Mouse (Mus musculus): Measurements from ENCODE around the gene Vwf. TPM values are rescaled to one million over a fixed set of nuclear protein-coding genes. Genes with fewer than 3 reads are reported as not detected.

Vwf gene
- total and polyA plus RNA-seq, 3 experiments: 0.05 to 0.22 TPM; not detected in 1

GRCm38 (mm10) chr6:125526066-125526465 lies 20.5 kb upstream of the Vwf start:
- no peaks in the 10 kb centered on the region for H3K27me3 ChIP-seq (ENCODE audit: insufficient read depth, low read length)
- ATAC-seq (ENCODE audit: extremely low read depth, insufficient number of reproducible peaks, low FRiP score, poor library complexity, severe bottlenecking) (no peak), DNase-seq (ENCODE audit: low spot score) (no peak)
- no peak for TF ChIP-seq POLR2AphosphoS5 (IDR thresholded peaks at IDR 0.05; ENCODE audit: insufficient replicate concordance, low read depth, low read length)
- no peak for TF ChIP-seq CTCF (IDR thresholded peaks at IDR 0.05; ENCODE audit: low read depth, low read length)
- TF ChIP-seq GATA1 (IDR thresholded peaks at IDR 0.05; ENCODE audit: borderline replicate concordance, low read length): no peak
- TF ChIP-seq GATA2 (IDR thresholded peaks at IDR 0.05; ENCODE audit: borderline replicate concordance, low read depth, low read length): no peak
- no peak for TF ChIP-seq TAL1 (conservative IDR thresholded peaks at IDR 0.05; ENCODE audit: low read depth, low read length)
- H3K4me3 ChIP-seq (ENCODE audit: low read depth, low read length): no peak overlapping the region
- H3K36me3 ChIP-seq (replicated peaks): no peaks in the 10 kb centered on the region
- no peaks in the 10 kb centered on the region for H3K4me1 ChIP-seq (ENCODE audit: insufficient read depth, low read depth, low read length)
- peaks cover 67% of the 10 kb centered on the region for H3K9me3 ChIP-seq (replicated peaks)

DNA sequence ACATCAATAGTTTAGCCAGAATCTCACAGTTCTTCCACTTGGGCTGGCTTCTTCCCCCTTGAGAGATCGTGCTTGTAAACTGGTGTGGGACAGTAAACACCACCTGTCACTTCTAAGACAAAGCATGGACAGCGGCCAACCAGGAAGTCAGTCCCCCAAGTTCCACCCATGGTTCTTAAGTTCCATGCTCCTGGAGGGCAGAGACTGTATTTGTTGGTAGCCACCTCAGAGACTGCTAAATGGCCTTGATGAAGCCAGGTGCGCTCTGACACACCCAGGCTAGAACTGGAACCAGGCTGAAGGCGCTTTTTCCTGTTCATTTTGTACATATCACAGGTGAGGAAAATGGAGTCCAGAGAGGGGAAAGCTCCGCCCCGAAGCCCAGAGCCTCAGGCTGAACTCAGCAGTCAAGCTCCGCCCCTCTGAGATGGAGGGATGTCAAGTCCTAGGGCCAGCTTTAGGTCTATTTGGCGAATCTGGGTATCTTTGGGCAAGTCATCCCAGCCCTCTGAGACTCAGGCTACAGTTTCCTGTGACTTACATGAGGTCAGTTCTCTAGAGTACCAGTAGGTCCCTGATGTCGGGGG lies 17.9 kb upstream of the Vwf start:
- no peak overlapping the region for H3K4me3 ChIP-seq (ENCODE audit: low read depth, low read length)
- no peaks in the 10 kb centered on the region for H3K36me3 ChIP-seq (replicated peaks)
- no peak for ATAC-seq (ENCODE audit: extremely low read depth, insufficient number of reproducible peaks, low FRiP score, poor library complexity, severe bottlenecking)
- no peaks in the 10 kb centered on the region for H3K4me1 ChIP-seq (ENCODE audit: insufficient read depth, low read depth, low read length)
- H3K9me3 ChIP-seq (replicated peaks): peaks cover 76% of the 10 kb centered on the region
- no peak for DNase-seq (ENCODE audit: low spot score)
- no peaks in the 10 kb centered on the region for H3K27me3 ChIP-seq (ENCODE audit: insufficient read depth, low read length)
- TF ChIP-seq POLR2AphosphoS5 (IDR thresholded peaks at IDR 0.05; ENCODE audit: insufficient replicate concordance, low read depth, low read length): no peak
- no peak for TF ChIP-seq GATA1 (IDR thresholded peaks at IDR 0.05; ENCODE audit: borderline replicate concordance, low read length)
- TF ChIP-seq TAL1 (conservative IDR thresholded peaks at IDR 0.05; ENCODE audit: low read depth, low read length): no peak
- no peak for TF ChIP-seq CTCF (IDR thresholded peaks at IDR 0.05; ENCODE audit: low read depth, low read length)
- no peak for TF ChIP-seq GATA2 (IDR thresholded peaks at IDR 0.05; ENCODE audit: borderline replicate concordance, low read depth, low read length)

DNA sequence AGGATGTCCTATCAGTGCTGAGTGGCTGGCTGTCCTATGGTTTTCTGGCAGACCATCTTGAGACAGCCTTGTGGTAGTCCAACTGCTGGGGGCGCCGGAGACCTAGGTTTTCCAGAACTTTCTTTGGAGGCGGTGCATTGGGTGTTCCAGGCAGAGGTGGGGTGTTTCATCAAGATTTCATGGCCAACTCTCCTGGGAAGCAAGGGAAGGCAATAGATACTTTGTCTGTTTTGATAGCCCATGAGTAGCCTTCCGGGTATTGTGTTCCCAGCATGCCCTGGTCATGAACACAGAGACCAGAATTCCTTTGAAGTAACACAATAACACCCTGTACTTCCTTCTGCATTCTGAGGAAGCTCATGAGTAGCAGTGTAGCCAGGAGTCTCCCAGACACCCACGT lies 17.1 kb upstream of the Vwf start:
- no peaks in the 10 kb centered on the region for H3K36me3 ChIP-seq (replicated peaks)
- no peak for ATAC-seq (ENCODE audit: extremely low read depth, insufficient number of reproducible peaks, low FRiP score, poor library complexity, severe bottlenecking)
- no peak for DNase-seq (ENCODE audit: low spot score)
- TF ChIP-seq GATA2 (IDR thresholded peaks at IDR 0.05; ENCODE audit: borderline replicate concordance, low read depth, low read length) (no peak), POLR2AphosphoS5 (IDR thresholded peaks at IDR 0.05; ENCODE audit: insufficient replicate concordance, low read depth, low read length) (no peak), GATA1 (IDR thresholded peaks at IDR 0.05; ENCODE audit: borderline replicate concordance, low read length) (no peak), TAL1 (conservative IDR thresholded peaks at IDR 0.05; ENCODE audit: low read depth, low read length) (no peak)
- H3K4me3 ChIP-seq (ENCODE audit: low read depth, low read length): no peak overlapping the region
- no peaks in the 10 kb centered on the region for H3K4me1 ChIP-seq (ENCODE audit: insufficient read depth, low read depth, low read length)
- peaks cover 75% of the 10 kb centered on the region for H3K9me3 ChIP-seq (replicated peaks)
- H3K27me3 ChIP-seq (ENCODE audit: insufficient read depth, low read length): no peaks in the 10 kb centered on the region

DNA sequence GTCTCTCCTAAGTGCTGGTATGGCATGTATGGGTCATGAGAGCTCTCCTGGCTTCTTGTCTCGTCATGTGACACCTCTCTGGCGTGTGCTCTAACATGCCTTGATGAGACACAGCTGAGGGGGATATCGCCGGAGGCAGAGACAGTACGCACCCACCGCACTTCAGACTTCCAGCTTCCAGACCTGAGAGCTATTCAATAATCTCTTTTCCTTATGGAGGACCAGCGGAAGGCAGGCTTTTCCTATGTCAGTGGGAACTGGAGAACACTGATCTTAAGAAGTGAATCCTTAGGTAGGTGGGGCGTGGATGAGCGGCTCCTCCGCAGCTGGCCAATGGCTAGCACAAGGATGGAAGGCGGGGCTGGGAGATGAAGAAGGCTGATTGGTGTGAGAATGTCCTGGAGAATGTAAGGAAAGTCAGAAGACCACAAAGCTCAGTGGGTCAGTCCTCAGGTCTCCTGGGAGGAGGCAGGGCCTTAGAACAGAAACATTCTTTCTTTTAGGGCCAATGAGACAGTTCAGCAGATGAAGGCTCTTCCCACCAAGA lies 13.4 kb upstream of the Vwf start:
- Histone ChIP-seq H3K36me3 (replicated peaks) (no peaks in the 10 kb centered on the region), H3K9me3 (replicated peaks) (peaks cover 77% of the 10 kb centered on the region), H3K27me3 (ENCODE audit: insufficient read depth, low read length) (no peaks in the 10 kb centered on the region), H3K4me1 (ENCODE audit: insufficient read depth, low read depth, low read length) (no peaks in the 10 kb centered on the region), H3K4me3 (ENCODE audit: low read depth, low read length) (no peak overlapping the region)
- no peak for DNase-seq (ENCODE audit: low spot score)
- TF ChIP-seq GATA1 (IDR thresholded peaks at IDR 0.05; ENCODE audit: borderline replicate concordance, low read length) (no peak), POLR2AphosphoS5 (IDR thresholded peaks at IDR 0.05; ENCODE audit: insufficient replicate concordance, low read depth, low read length) (no peak)
- no peak for ATAC-seq (ENCODE audit: extremely low read depth, insufficient number of reproducible peaks, low FRiP score, poor library complexity, severe bottlenecking)

DNA sequence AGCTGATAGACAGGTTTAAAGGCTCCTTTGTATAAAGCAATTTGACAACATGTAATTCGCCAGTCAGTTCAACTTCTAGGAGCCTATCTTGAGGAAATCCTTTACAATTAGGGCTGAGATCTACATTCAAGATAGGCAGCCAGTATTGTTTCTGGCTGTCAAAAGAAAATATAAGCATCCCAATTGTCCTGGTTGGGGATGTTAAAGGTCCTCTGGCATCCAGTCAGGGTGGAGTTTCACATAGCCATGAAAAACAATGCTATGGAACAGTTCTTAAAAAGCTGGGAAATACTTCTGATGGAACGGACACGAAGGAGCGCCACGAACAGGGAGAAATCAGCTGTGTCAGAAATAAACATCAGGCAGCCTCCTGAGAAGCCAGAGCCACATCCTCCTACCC lies 11.6 kb upstream of the Vwf start:
- TF ChIP-seq POLR2AphosphoS5 (IDR thresholded peaks at IDR 0.05; ENCODE audit: insufficient replicate concordance, low read depth, low read length): no peak
- TF ChIP-seq CTCF (IDR thresholded peaks at IDR 0.05; ENCODE audit: low read depth, low read length): no peak
- DNase-seq (ENCODE audit: low spot score): no peak
- Histone ChIP-seq H3K36me3 (replicated peaks) (no peaks in the 10 kb centered on the region), H3K27me3 (ENCODE audit: insufficient read depth, low read length) (no peaks in the 10 kb centered on the region), H3K4me1 (ENCODE audit: insufficient read depth, low read depth, low read length) (no peaks in the 10 kb centered on the region), H3K4me3 (ENCODE audit: low read depth, low read length) (no peak overlapping the region), H3K9me3 (replicated peaks) (peaks cover 75% of the 10 kb centered on the region)
- ATAC-seq (ENCODE audit: extremely low read depth, insufficient number of reproducible peaks, low FRiP score, poor library complexity, severe bottlenecking): no peak

DNA sequence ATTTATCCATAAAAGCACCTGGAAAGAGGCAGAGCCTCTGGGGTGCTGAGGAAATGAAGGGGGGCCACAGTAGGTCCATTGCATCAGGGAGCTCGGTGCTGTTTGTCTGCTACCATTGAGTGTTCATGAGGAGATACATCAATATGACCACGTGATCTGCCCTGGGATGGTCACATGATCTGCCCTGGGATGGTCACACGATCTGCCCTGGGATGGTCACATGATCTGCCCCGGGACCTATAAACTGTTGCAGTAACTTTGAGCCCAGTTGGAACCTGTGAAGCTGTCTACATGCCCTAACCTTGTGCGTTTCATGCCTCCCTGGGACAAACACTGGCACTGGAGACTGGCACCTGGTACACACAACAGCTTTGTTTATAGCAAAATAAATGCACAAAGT lies 8.1 kb upstream of the Vwf start:
- no peak for TF ChIP-seq TAL1 (conservative IDR thresholded peaks at IDR 0.05; ENCODE audit: low read depth, low read length)
- H3K4me3 ChIP-seq (ENCODE audit: low read depth, low read length): no peak overlapping the region
- no peak for DNase-seq (ENCODE audit: low spot score)
- no peaks in the 10 kb centered on the region for H3K36me3 ChIP-seq (replicated peaks)
- no peaks in the 10 kb centered on the region for H3K4me1 ChIP-seq (ENCODE audit: insufficient read depth, low read depth, low read length)
- H3K27me3 ChIP-seq (ENCODE audit: insufficient read depth, low read length): no peaks in the 10 kb centered on the region
- peaks cover 67% of the 10 kb centered on the region for H3K9me3 ChIP-seq (replicated peaks)
- ATAC-seq (ENCODE audit: extremely low read depth, insufficient number of reproducible peaks, low FRiP score, poor library complexity, severe bottlenecking): no peak

DNA sequence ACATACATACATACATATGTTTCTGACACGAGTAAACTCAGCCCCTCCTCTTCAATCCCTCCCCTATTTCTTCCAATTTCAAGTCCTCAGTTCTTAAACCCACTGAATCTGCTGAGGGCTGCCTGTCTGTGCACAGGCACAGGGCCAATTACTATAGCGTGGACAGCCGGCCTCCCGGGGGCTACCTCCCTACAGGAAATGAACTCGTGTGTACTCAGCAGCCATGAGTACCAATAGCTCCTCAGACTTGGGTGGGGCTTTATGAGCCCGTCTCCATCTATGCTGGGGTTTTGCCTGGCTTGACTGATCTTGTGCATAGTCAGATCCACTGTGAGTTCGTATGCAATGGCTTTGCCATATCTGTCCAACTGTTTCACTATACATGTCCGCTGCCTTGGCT lies 7.2 kb upstream of the Vwf start:
- TF ChIP-seq TAL1 (conservative IDR thresholded peaks at IDR 0.05; ENCODE audit: low read depth, low read length) (no peak), GATA1 (IDR thresholded peaks at IDR 0.05; ENCODE audit: borderline replicate concordance, low read length) (no peak), CTCF (IDR thresholded peaks at IDR 0.05; ENCODE audit: low read depth, low read length) (no peak), GATA2 (IDR thresholded peaks at IDR 0.05; ENCODE audit: borderline replicate concordance, low read depth, low read length) (no peak), POLR2AphosphoS5 (IDR thresholded peaks at IDR 0.05; ENCODE audit: insufficient replicate concordance, low read depth, low read length) (no peak)
- H3K4me1 ChIP-seq (ENCODE audit: insufficient read depth, low read depth, low read length): no peaks in the 10 kb centered on the region
- ATAC-seq (ENCODE audit: extremely low read depth, insufficient number of reproducible peaks, low FRiP score, poor library complexity, severe bottlenecking): no peak

More for the DNA sequence above, 7.2 kb upstream of the Vwf start:
- Histone ChIP-seq H3K4me3 (ENCODE audit: low read depth, low read length) (no peak overlapping the region), H3K27me3 (ENCODE audit: insufficient read depth, low read length) (no peaks in the 10 kb centered on the region), H3K9me3 (replicated peaks) (peaks cover 64% of the 10 kb centered on the region), H3K36me3 (replicated peaks) (no peaks in the 10 kb centered on the region)
- no peak for DNase-seq (ENCODE audit: low spot score)
